Mouse (Mus musculus) cerebellum, adult 2 months (tissue): ENCODE measurements around the gene Palm. TPM values are rescaled to one million over a fixed set of nuclear protein-coding genes. Genes with fewer than 3 reads are reported as not detected.

Experiments used
- DNase-seq, 2 experiments: peaks; one replicate each; pipeline ENCODE4 v3.0.0; 2021
- H3K27ac ChIP-seq: fragments of 200-500 bp; 2 replicates; pipeline ENCODE4 v1.5.1; 2012; ENCODE audit warnings: low read length, control low read depth, inconsistent platforms; ENCODE audit not compliant: insufficient read depth
- H3K27me3 ChIP-seq: fragments of 200-500 bp; 2 replicates; pipeline ENCODE4 v1.6.1; 2012; ENCODE audit warnings: inconsistent platforms, mild to moderate bottlenecking, low read length, moderate library complexity; ENCODE audit not compliant: control insufficient read depth, insufficient read depth
- H3K4me1 ChIP-seq: fragments of 200-500 bp; 2 replicates; pipeline ENCODE4 v1.6.1; 2011; ENCODE audit warnings: low read length; ENCODE audit not compliant: control insufficient read depth, insufficient read depth
- H3K4me3 ChIP-seq: fragments of 200-500 bp; replicated peaks from 2 replicates; pipeline ENCODE3; 2011; ENCODE audit warnings: mild to moderate bottlenecking, low read depth, low read length, control low read depth; ENCODE audit not compliant: insufficient read depth
- CTCF ChIP-seq: fragments of 200-500 bp; IDR thresholded peaks from 2 replicates; pipeline ENCODE4 v1.5.1; 2011; ENCODE audit warnings: low read depth, mild to moderate bottlenecking, control low read depth, low read length, moderate library complexity, borderline replicate concordance; ENCODE audit not compliant: insufficient read depth
- POLR2A ChIP-seq: fragments of 200-500 bp; IDR thresholded peaks from 2 replicates; pipeline ENCODE4 v1.6.1; 2011; ENCODE audit warnings: low read length, control low read depth, borderline replicate concordance; ENCODE audit not compliant: insufficient read depth
- WGBS: fragments of 180-500 bp; shearing (Covaris S2); methylation state at CpG from one replicate; pipeline ENCODE4 v1.1.7; 2018; 5-methylcytosine and 5-hydroxymethylcytosine counted together
- polyA plus RNA-seq: library from polyadenylated mRNA; depleted of rRNA; stranded (reverse); fragments of >200 nt; gene quantifications from 2 replicates; pipeline ENCODE4 v1.2.3, GENCODE M21; 2012; rRNA removed

Gene Palm
- polyA plus RNA-seq, 1 experiment, result 143 TPM

- no peaks in the 10 kb centered on the region for H3K27me3 ChIP-seq
- DNase-seq, result peak; percentile 78 to 84
- peaks cover 70% of the 10 kb centered on the region for H3K4me1 ChIP-seq
- no peak for TF ChIP-seq POLR2A
- no peak for TF ChIP-seq CTCF
- 0 out of 2 replicates have a peak overlapping the region, but pooled peaks have one; percentile 5 for H3K27ac ChIP-seq
- WGBS, result 19% methylated on average over 25 of the region's 25 CpGs
- no peak overlapping the region for H3K4me3 ChIP-seq
These were observed 68.1 kb downstream of the Palm start for GRCm38 (mm10) chr10:79861230-79862048.

- Histone ChIP-seq H3K27ac (no peak overlapping the region), H3K4me3 (no peak overlapping the region), H3K4me1 (peaks cover 69% of the 10 kb centered on the region), H3K27me3 (no peaks in the 10 kb centered on the region)
- 37% methylated on average over 23 of the region's 23 CpGs for WGBS
- no peak for TF ChIP-seq POLR2A
- TF ChIP-seq CTCF, result no peak
- peak in 1 of 2 experiments; percentile 27 for DNase-seq
These were observed 68.8 kb downstream of the Palm start for GRCm38 (mm10) chr10:79862049-79862788.

GRCm38 (mm10) chr10:79862925-79863324, 69.6 kb downstream of the Palm start:
- no peak overlapping the region for H3K27ac ChIP-seq
- TF ChIP-seq POLR2A, result no peak
- TF ChIP-seq CTCF, result no peak
- H3K27me3 ChIP-seq, result no peaks in the 10 kb centered on the region
- peaks cover 62% of the 10 kb centered on the region for H3K4me1 ChIP-seq
- no peak overlapping the region for H3K4me3 ChIP-seq
- peak in 1 of 2 experiments; percentile 34 for DNase-seq
- 44% methylated on average over 10 of the region's 10 CpGs for WGBS

- 47% methylated on average over 10 of the region's 10 CpGs for WGBS
- H3K27ac ChIP-seq, result no peak overlapping the region
- TF ChIP-seq CTCF (no peak), POLR2A (no peak)
- H3K27me3 ChIP-seq, result no peaks in the 10 kb centered on the region
- no peak overlapping the region for H3K4me3 ChIP-seq
- peaks cover 50% of the 10 kb centered on the region for H3K4me1 ChIP-seq
- DNase-seq, result peak in 1 of 2 experiments; percentile 25
These were observed 71.2 kb downstream of the Palm start for GRCm38 (mm10) chr10:79864351-79865188.

GRCm38 (mm10) chr10:79865189-79865601, 71.8 kb downstream of the Palm start:
- no peaks in the 10 kb centered on the region for H3K27me3 ChIP-seq
- no peak overlapping the region for H3K27ac ChIP-seq
- no peak for TF ChIP-seq CTCF
- peak in 1 of 2 experiments; percentile 30 for DNase-seq
- 37% methylated on average over 12 of the region's 12 CpGs for WGBS
- no peak overlapping the region for H3K4me3 ChIP-seq
- peaks cover 44% of the 10 kb centered on the region for H3K4me1 ChIP-seq

- Histone ChIP-seq H3K27me3 (no peaks in the 10 kb centered on the region), H3K27ac (no peak overlapping the region), H3K4me3 (no peak overlapping the region), H3K4me1 (peaks cover 37% of the 10 kb centered on the region)
- TF ChIP-seq POLR2A (no peak), CTCF (peak; percentile 62)
- 25% methylated on average over 19 of the region's 19 CpGs for WGBS
- DNase-seq, result peak in 1 of 2 experiments; percentile 49
These were observed 72.5 kb downstream of the Palm start for GRCm38 (mm10) chr10:79865801-79866295.

GRCm38 (mm10) chr10:79866601-79867000, 73.2 kb downstream of the Palm start:
- H3K27ac ChIP-seq, result no peak overlapping the region
- peaks cover 31% of the 10 kb centered on the region for H3K4me1 ChIP-seq
- no peak overlapping the region for H3K4me3 ChIP-seq
- WGBS, result 57% methylated on average over 11 of the region's 11 CpGs
- TF ChIP-seq CTCF (no peak), POLR2A (no peak)
- no peaks in the 10 kb centered on the region for H3K27me3 ChIP-seq
- peak in 1 of 2 experiments; percentile 25 for DNase-seq

Other genes starting within 250 kb of the Palm start
- gene Mier2, start 238.4 kb upstream of the Palm start, polyA plus RNA-seq, result 70.3 and 71.8 TPM in 2 replicates
- not detected in 2 replicates for gene Theg, start 206.2 kb upstream of the Palm start, polyA plus RNA-seq
- 3.1 and 3.2 TPM in 2 replicates for gene C2cd4c, start 179.5 kb upstream of the Palm start, polyA plus RNA-seq
- gene Shc2, start 155.7 kb upstream of the Palm start, polyA plus RNA-seq, result 30.2 and 31.2 TPM in 2 replicates
- gene Odf3l2, start 147.8 kb upstream of the Palm start, polyA plus RNA-seq, result not detected in 2 replicates
- not detected in 2 replicates for gene Madcam1, start 129.0 kb upstream of the Palm start, polyA plus RNA-seq
- 93.3 and 95.4 TPM in 2 replicates for gene Tpgs1, start 124.2 kb upstream of the Palm start, polyA plus RNA-seq
- 93.9 and 106 TPM in 2 replicates for gene Cdc34, start 111.4 kb upstream of the Palm start, polyA plus RNA-seq
- gene Gzmm, start 104.6 kb upstream of the Palm start, polyA plus RNA-seq, result 2.3 and 2.8 TPM in 2 replicates
- gene Bsg, start 89.1 kb upstream of the Palm start, polyA plus RNA-seq, result 1,261 and 1,264 TPM in 2 replicates
- 227 and 270 TPM in 2 replicates for gene Hcn2, start 76.9 kb upstream of the Palm start, polyA plus RNA-seq
- 74.7 and 80.4 TPM in 2 replicates for gene Polrmt, start 47.0 kb upstream of the Palm start, polyA plus RNA-seq
- 10.6 and 11.1 TPM in 2 replicates for gene Fgf22, start 38.5 kb upstream of the Palm start, polyA plus RNA-seq
- gene Rnf126, start 26.6 kb upstream of the Palm start, polyA plus RNA-seq, result 126 and 127 TPM in 2 replicates
- 2.2 and 2.5 TPM in 2 replicates for gene Fstl3, start 16.3 kb upstream of the Palm start, polyA plus RNA-seq
- gene Prss57, start 2.6 kb upstream of the Palm start, polyA plus RNA-seq, result 0.16 and 0.19 TPM in 2 replicates
- 0.29 and 0.41 TPM in 2 replicates for gene Misp, start 27.4 kb downstream of the Palm start, polyA plus RNA-seq
- gene Ptbp1, start 60.9 kb downstream of the Palm start, polyA plus RNA-seq, result 64.2 and 68.6 TPM in 2 replicates
- gene Prtn3, start 80.9 kb downstream of the Palm start, polyA plus RNA-seq, result 2.4 and 2.5 TPM in 2 replicates
- 46.0 and 49.3 TPM in 2 replicates for gene Plppr3, start 81.1 kb downstream of the Palm start, polyA plus RNA-seq
- gene Elane, start 92.7 kb downstream of the Palm start, polyA plus RNA-seq, result 0.15 TPM in 1 of 2 replicates, not detected in the other
- 0.29 and 0.41 TPM in 2 replicates for gene Cfd, start 97.3 kb downstream of the Palm start, polyA plus RNA-seq
- gene Med16, start 115.4 kb downstream of the Palm start, polyA plus RNA-seq, result 46.5 and 47.4 TPM in 2 replicates
- gene Gm26602, start 117.3 kb downstream of the Palm start, polyA plus RNA-seq, result not detected in 2 replicates
- 12.1 and 12.8 TPM in 2 replicates for gene Kiss1r, start 123.4 kb downstream of the Palm start, polyA plus RNA-seq
- gene R3hdm4, start 127.6 kb downstream of the Palm start, polyA plus RNA-seq, result 156 and 162 TPM in 2 replicates
- gene Arid3a, start 133.5 kb downstream of the Palm start, polyA plus RNA-seq, result 4.7 TPM in 2 replicates
- gene Wdr18, start 166.6 kb downstream of the Palm start, polyA plus RNA-seq, result 56.2 and 57.4 TPM in 2 replicates
- gene Grin3b, start 177.1 kb downstream of the Palm start, polyA plus RNA-seq, result 5.5 and 5.9 TPM in 2 replicates
- gene Tmem259, start 190.8 kb downstream of the Palm start, polyA plus RNA-seq, result 191 and 204 TPM in 2 replicates
- gene Cnn2, start 195.0 kb downstream of the Palm start, polyA plus RNA-seq, result 8.2 and 9.3 TPM in 2 replicates
- 31.1 and 32.4 TPM in 2 replicates for gene Abca7, start 202.9 kb downstream of the Palm start, polyA plus RNA-seq
- gene Arhgap45, start 223.1 kb downstream of the Palm start, polyA plus RNA-seq, result 2.2 and 2.7 TPM in 2 replicates
- 224 and 231 TPM in 2 replicates for gene Polr2e, start 246.2 kb downstream of the Palm start, polyA plus RNA-seq